Mouse (Mus musculus) intestine, embryonic 15.5 days (tissue): ENCODE measurements at regions not wholly inside any gene's neighbourhood (a gene's known extent, or its start where the extent isn't known, plus 50 kb on each side); places are given as distances from the start of the nearest gene placed in this dataset.

ENCODE experiments used
- ATAC-seq: fragments of 200-750 bp; cut with Nextera tagmentation; 2 replicates; pipeline ENCODE4 v1.8.0; 2017; ENCODE audit warnings: moderate TSS enrichment, moderate library complexity
- H3K27ac ChIP-seq: fragments of 300-500 bp; sonication (generic); 2 replicates; pipeline ENCODE4 v1.5.1; 2015; ENCODE audit warnings: mild to moderate bottlenecking, inconsistent platforms
- H3K27me3 ChIP-seq: fragments of 300-500 bp; sonication (generic); replicated peaks from 2 replicates; pipeline ENCODE4 v1.6.1; 2015; ENCODE audit warnings: inconsistent platforms
- H3K36me3 ChIP-seq: fragments of 300-500 bp; sonication (generic); 2 replicates; pipeline ENCODE4 v1.6.1; 2015; ENCODE audit warnings: inconsistent platforms
- H3K4me1 ChIP-seq: fragments of 300-500 bp; sonication (generic); replicated peaks from 2 replicates; pipeline ENCODE4 v1.6.1; 2015; ENCODE audit warnings: inconsistent platforms
- H3K4me2 ChIP-seq: fragments of 300-500 bp; sonication (generic); replicated peaks from 2 replicates; pipeline ENCODE4 v1.6.1; 2015; ENCODE audit warnings: mild to moderate bottlenecking, inconsistent platforms
- H3K4me3 ChIP-seq: fragments of 300-500 bp; sonication (generic); replicated peaks from 2 replicates; pipeline ENCODE4 v1.5.1; 2015; ENCODE audit warnings: inconsistent platforms
- H3K9ac ChIP-seq: fragments of 300-500 bp; sonication (generic); 2 replicates; pipeline ENCODE4 v1.6.1; 2015; ENCODE audit warnings: inconsistent platforms
- H3K9me3 ChIP-seq: fragments of 300-500 bp; sonication (generic); 2 replicates; pipeline ENCODE4 v1.6.1; 2016; ENCODE audit warnings: inconsistent platforms
- WGBS: fragments of 180-500 bp; shearing (Covaris S2); methylation state at CpG from one replicate; pipeline ENCODE4 v1.1.7; 2015; 5-methylcytosine and 5-hydroxymethylcytosine counted together

- Histone ChIP-seq H3K4me3 (no peak overlapping the region), H3K27ac (no peak overlapping the region), H3K36me3 (no peaks in the 10 kb centered on the region), H3K9ac (no peak overlapping the region), H3K4me2 (no peak overlapping the region), H3K9me3 (no peaks in the 10 kb centered on the region), H3K4me1 (no peaks in the 10 kb centered on the region), H3K27me3 (no peaks in the 10 kb centered on the region)
- 0 out of 2 replicates have a peak, but pooled peaks have one; percentile 43 for ATAC-seq
- whole genome bisulfite sequencing, result 5% methylated on average over 4 of the region's 4 CpGs
These were observed 70.7 kb downstream of the Setd4 start for GRCm38 (mm10) chr16:93533205-93533604.

DNA sequence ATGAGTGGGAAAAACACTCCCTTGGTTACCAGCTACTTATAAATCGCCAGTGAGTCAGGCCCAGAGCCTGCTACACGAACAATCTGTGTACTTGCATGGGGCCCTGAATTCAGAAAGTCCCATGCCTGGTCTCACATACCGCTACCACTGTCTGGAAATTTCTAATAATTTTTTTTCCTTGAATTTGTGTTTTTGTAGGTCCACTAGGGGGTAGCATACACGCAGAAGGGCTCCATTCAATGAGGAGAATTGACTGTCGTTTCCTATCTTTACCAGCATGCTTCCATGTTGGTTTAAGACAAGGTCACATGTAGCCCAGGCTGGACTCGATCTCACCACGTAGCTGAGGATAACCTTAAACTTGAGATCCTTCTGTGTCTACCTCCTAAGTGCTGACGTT is 71.9 kb downstream of the Setd4 start:
- Histone ChIP-seq H3K27ac (no peak overlapping the region), H3K4me3 (no peak overlapping the region), H3K27me3 (no peaks in the 10 kb centered on the region), H3K4me2 (no peak overlapping the region), H3K9ac (no peak overlapping the region), H3K4me1 (no peaks in the 10 kb centered on the region), H3K36me3 (no peaks in the 10 kb centered on the region), H3K9me3 (no peaks in the 10 kb centered on the region)
- no peak for ATAC-seq
- 77% methylated on average over 8 of the region's 8 CpGs for WGBS

GRCm38 (mm10) chr16:93522485-93522884 is 81.4 kb downstream of the Setd4 start:
- Histone ChIP-seq H3K9me3 (no peaks in the 10 kb centered on the region), H3K27me3 (no peaks in the 10 kb centered on the region), H3K36me3 (no peaks in the 10 kb centered on the region), H3K4me3 (no peak overlapping the region), H3K9ac (no peak overlapping the region), H3K27ac (no peak overlapping the region), H3K4me1 (no peaks in the 10 kb centered on the region), H3K4me2 (no peak overlapping the region)
- no peak for ATAC-seq
- WGBS, result 77% methylated on average over 2 of the region's 2 CpGs

GRCm38 (mm10) chr16:93520481-93520880 is 83.4 kb downstream of the Setd4 start:
- Histone ChIP-seq H3K4me3 (no peak overlapping the region), H3K4me1 (no peaks in the 10 kb centered on the region), H3K27ac (no peak overlapping the region), H3K27me3 (no peaks in the 10 kb centered on the region), H3K9me3 (no peaks in the 10 kb centered on the region), H3K4me2 (no peak overlapping the region), H3K9ac (no peak overlapping the region), H3K36me3 (no peaks in the 10 kb centered on the region)
- 45% methylated on average over 3 of the region's 3 CpGs for WGBS
- ATAC-seq, result no peak

DNA sequence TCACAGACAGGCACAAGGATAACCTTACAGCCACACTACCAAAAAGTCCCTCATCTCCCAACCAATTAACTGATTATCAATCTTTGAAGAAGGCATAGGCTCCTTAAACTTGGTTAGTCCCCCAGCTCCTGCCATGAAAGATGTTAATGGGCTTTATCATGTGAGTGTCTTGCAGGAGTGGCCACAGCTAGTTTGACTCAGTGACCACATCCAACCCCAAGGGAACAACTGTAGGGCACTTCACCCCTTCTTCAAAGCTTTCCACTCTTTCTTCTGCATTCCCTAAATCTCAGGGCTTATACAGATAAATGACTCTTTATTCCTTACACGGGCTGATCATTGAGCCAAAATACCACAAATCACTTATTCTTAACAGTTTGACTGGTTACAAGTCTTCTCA is 85.2 kb downstream of the Setd4 start:
- no peaks in the 10 kb centered on the region for H3K27me3 ChIP-seq
- H3K9ac ChIP-seq, result no peak overlapping the region
- H3K27ac ChIP-seq, result no peak overlapping the region
- H3K9me3 ChIP-seq, result no peaks in the 10 kb centered on the region
- no peak for ATAC-seq
- 82% methylated on average over 1 of the region's 1 CpGs for WGBS
- H3K4me1 ChIP-seq, result no peaks in the 10 kb centered on the region
- no peaks in the 10 kb centered on the region for H3K36me3 ChIP-seq
- no peak overlapping the region for H3K4me2 ChIP-seq
- no peak overlapping the region for H3K4me3 ChIP-seq

- Histone ChIP-seq H3K9ac (no peak overlapping the region), H3K4me1 (no peaks in the 10 kb centered on the region), H3K9me3 (no peaks in the 10 kb centered on the region), H3K27me3 (no peaks in the 10 kb centered on the region), H3K36me3 (no peaks in the 10 kb centered on the region), H3K4me2 (no peak overlapping the region), H3K4me3 (no peak overlapping the region), H3K27ac (no peak overlapping the region)
- ATAC-seq, result no peak; the same call in 1 of the 2 replicates
- WGBS, result 21% methylated on average over 5 of the region's 5 CpGs
These were observed 87.1 kb downstream of the Setd4 start for GRCm38 (mm10) chr16:93516793-93517192.

DNA sequence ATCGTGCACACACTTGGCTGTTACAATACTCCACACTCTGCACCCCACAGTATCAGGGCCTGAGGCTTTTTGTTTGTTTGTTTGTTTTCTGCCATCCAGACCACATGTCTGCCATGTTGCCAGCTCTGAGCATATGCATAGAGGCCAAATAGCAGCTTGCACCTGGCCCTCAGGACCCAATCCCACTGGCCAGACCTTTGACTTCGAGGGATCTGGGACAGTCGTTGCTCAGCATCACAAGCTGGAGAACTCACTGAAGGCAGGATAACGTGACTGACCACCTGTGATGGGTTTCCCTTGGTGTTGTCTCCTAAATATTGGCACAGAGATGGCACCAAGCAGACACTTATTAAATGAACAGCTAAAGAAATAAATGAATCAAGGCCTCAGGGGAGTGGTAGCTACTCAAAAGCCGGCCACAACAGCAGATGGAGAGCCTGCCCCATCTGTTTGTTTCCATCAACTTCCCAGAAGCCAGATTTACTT is 88.4 kb downstream of the Setd4 start:
- no peak overlapping the region for H3K27ac ChIP-seq
- ATAC-seq, result no peak
- no peak overlapping the region for H3K4me3 ChIP-seq
- H3K9ac ChIP-seq, result no peak overlapping the region
- 73% methylated on average over 5 of the region's 5 CpGs for WGBS
- no peaks in the 10 kb centered on the region for H3K9me3 ChIP-seq
- no peaks in the 10 kb centered on the region for H3K27me3 ChIP-seq
- no peak overlapping the region for H3K4me2 ChIP-seq
- no peaks in the 10 kb centered on the region for H3K36me3 ChIP-seq
- H3K4me1 ChIP-seq, result no peaks in the 10 kb centered on the region

GRCm38 (mm10) chr16:93513616-93514041 is 90.2 kb downstream of the Setd4 start:
- Histone ChIP-seq H3K9me3 (no peaks in the 10 kb centered on the region), H3K4me2 (no peak overlapping the region), H3K4me3 (no peak overlapping the region), H3K36me3 (no peaks in the 10 kb centered on the region), H3K27ac (no peak overlapping the region), H3K27me3 (no peaks in the 10 kb centered on the region), H3K4me1 (no peaks in the 10 kb centered on the region), H3K9ac (no peak overlapping the region)
- 80% methylated on average over 5 of the region's 5 CpGs for WGBS
- ATAC-seq, result no peak

DNA sequence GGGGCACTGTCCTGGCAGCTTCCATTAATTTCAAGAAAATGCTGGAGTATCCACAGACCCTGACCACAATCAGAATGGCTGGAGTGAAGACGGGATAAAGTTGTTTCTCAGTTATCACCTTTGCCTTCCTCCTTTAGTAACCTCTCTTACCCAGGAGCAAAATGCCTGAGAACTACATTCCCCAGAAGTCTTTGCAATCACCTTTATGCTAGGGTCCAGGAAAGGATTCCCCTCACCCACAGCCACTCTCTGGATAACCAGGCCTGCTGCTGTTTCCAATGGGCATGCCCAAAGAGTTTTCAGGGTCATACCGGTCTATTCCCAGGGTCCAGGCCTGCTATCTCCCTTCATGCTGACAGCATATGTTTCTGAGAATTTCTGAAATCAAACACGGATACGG is 91.9 kb downstream of the Setd4 start:
- 87% methylated on average over 4 of the region's 4 CpGs for WGBS
- H3K27ac ChIP-seq, result no peak overlapping the region
- no peak for ATAC-seq
- no peaks in the 10 kb centered on the region for H3K9me3 ChIP-seq
- H3K4me1 ChIP-seq, result no peaks in the 10 kb centered on the region
- no peaks in the 10 kb centered on the region for H3K27me3 ChIP-seq
- H3K4me3 ChIP-seq, result no peak overlapping the region
- no peak overlapping the region for H3K9ac ChIP-seq
- H3K36me3 ChIP-seq, result no peaks in the 10 kb centered on the region
- H3K4me2 ChIP-seq, result no peak overlapping the region

DNA sequence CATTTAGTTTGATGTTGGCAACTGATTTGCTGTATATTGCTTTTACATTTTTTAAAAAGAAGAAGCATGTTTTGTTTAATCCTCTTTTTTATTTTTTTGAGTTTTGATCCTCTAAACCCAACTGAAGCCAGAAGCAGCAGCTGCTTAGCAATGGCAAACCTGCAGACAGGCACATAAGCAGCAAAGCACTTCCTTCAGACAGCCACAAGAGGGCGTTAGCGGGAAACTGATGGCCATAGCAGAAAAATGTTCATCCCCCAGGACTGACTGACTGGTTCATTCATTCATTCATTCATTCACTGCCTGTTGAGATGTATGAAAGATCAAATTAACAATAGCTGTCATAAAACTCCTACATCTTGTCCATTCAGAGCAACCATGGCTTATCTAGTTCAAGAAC is 92.3 kb downstream of the Setd4 start:
- Histone ChIP-seq H3K4me2 (no peak overlapping the region), H3K36me3 (no peaks in the 10 kb centered on the region), H3K4me1 (no peaks in the 10 kb centered on the region), H3K9ac (no peak overlapping the region), H3K9me3 (no peaks in the 10 kb centered on the region), H3K4me3 (no peak overlapping the region), H3K27ac (no peak overlapping the region), H3K27me3 (no peaks in the 10 kb centered on the region)
- no peak for ATAC-seq
- 4% methylated on average over 2 of the region's 2 CpGs for WGBS

- no peak for ATAC-seq
- no peak overlapping the region for H3K4me3 ChIP-seq
- H3K9ac ChIP-seq, result no peak overlapping the region
- no peaks in the 10 kb centered on the region for H3K9me3 ChIP-seq
- H3K36me3 ChIP-seq, result no peaks in the 10 kb centered on the region
- H3K4me2 ChIP-seq, result no peak overlapping the region
- no peaks in the 10 kb centered on the region for H3K27me3 ChIP-seq
- no peaks in the 10 kb centered on the region for H3K4me1 ChIP-seq
- no peak overlapping the region for H3K27ac ChIP-seq
- 96% methylated on average over 2 of the region's 2 CpGs for WGBS
These were observed 105.1 kb downstream of the Setd4 start for GRCm38 (mm10) chr16:93498800-93499199.

- Histone ChIP-seq H3K4me1 (no peaks in the 10 kb centered on the region), H3K4me3 (no peak overlapping the region), H3K4me2 (no peak overlapping the region), H3K27me3 (no peaks in the 10 kb centered on the region), H3K9me3 (no peaks in the 10 kb centered on the region), H3K9ac (no peak overlapping the region), H3K27ac (no peak overlapping the region), H3K36me3 (no peaks in the 10 kb centered on the region)
- 80% methylated on average over 6 of the region's 6 CpGs for WGBS
- ATAC-seq, result no peak
These were observed 110.4 kb downstream of the Setd4 start for GRCm38 (mm10) chr16:93493337-93494002.
